Mouse (Mus musculus) yolk sac, embryonic 10.5 days (tissue): ENCODE results near the gene Lypd3.
"Not testable (repeated sequence)": the region's sequence is repeated elsewhere in the genome, so short reads cannot be mapped to it uniquely, and the experiment has no call there.

Experiments used
- DNase-seq: peaks from one replicate; pipeline ENCODE4 v3.0.0-alpha.2; 2017; ENCODE audit warnings: low spot score

Lypd3 gene

DNA sequence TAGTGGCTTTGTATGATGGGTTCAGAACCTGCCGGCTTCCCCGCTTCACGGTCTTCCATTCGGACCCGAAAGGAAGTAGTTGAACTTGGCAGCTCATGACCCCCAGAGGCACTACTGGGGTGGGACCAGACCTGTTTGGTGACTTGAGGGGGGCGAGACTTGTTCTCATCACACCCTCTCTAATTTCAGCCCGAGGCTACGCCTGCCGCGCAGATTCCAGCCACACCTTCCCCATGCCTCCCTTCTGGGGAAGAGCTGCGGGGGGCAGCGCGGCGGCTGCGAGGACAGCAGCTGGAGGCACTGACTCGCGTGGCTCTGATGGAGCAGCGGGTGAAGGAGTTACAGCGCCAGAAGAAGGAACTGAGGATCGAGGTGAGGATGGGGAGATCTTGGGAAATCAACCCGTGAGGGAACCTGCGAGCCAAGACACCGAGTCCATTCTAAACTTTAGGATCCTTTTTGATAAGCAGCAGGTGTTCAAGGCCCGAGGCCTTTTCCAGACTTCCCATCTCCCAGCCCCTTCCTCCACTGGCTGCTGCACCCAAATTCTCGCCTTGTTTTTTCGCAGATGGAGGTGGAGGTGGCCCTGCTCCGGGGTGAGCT is 23.9 kb upstream of the Lypd3 start:
- DNase-seq = no peak

DNA sequence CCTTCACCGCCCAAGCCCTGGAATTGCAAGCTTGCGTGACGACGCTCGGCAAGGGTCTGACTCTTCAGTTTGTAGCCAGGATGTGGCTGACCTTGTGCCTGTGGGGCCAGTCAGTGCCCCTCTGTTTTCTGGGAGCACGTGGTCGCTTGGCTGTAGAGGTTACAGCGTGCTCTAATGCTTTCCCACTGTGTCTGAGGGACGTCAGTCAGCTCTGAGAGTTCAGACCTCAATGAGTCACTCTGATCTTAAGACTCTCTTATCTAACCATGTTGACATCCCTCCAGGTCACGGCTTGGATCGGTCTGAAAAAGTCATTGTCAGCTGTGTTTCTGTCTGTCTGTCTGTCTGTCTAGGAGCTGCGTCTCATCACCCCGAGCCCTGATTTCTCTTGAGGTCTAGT is 21.5 kb upstream of the Lypd3 start:
- DNase-seq = peak; percentile 26

- no peak for DNase-seq
These were observed 18.6 kb upstream of the Lypd3 start for GRCm38 (mm10) chr7:24617763-24618162.

DNA sequence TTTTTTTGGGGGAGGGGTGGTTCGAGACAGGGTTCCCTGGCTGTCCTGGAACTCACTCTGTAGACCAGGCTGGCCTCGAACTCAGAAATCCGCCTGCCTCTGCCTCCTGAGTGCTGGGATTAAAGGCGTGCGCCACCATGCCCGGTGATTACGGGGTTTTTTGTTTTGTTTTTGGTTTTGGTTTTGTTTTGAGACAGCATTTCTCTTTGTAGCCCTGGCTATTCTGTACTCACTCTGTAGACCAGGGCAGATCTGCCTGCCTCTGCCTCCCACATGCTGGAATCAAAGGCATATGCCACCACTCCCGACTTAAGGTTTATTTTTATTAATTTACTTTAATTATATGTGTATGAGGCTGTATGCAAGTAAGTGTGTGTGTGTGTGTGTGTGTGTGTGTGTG is 18.0 kb upstream of the Lypd3 start:
- not testable (repeated sequence) for DNase-seq

DNA sequence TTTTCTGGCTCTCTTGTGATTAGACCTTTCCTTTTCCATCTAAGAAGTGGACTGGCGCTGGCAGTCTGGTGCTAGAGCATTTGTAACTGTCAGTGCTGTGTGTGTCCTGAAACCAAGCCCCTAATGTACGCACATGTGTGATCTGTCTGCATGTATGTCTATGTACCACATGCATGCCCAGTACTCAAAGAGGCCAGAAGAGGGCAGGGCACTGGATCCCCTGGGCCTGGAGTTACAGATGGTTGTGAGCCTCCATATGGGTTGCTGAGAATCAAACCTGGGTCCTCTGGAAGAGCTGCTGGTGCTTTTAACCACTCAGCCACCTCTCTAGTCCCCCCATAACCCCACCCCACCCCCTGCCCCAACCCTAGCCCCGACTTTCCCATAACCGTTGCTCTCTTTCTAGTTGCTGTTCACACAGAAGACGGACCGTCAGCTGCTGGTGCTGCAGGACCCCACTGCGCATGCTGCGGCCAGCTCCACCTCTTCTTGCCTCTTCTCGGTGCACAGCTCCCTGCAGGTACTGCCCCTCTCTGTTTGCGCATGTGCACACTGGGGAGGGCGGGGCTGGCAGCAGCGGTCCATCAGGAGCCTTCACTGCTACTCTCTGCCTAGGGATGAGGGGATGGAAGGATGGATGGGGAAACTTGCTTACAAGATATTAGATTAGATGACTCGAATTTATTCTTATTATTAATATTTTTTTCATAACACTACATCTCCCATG is 16.5 kb upstream of the Lypd3 start:
- no peak for DNase-seq

GRCm38 (mm10) chr7:24621193-24621592 is 15.2 kb upstream of the Lypd3 start:
- DNase-seq = no peak

DNA sequence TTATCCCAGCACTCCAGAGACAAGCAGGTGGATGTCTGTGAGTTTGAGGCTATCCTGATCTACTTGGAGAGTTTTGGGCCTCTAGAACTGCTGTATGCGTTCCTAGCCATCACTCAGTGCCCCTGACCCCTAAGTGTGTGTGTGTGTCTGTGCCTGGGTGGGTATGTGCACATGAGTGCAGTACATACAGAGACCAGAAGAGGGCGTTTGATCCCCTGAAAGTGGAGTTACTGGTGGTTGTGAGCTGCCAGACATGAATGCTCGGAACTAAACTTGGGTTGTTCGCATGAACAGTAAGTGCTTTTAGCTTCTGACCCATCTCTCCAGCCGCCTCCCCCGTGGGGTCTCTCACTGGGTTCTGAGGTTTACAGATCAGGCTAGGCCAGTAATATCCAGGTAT is 13.4 kb upstream of the Lypd3 start:
- DNase-seq = no peak

DNA sequence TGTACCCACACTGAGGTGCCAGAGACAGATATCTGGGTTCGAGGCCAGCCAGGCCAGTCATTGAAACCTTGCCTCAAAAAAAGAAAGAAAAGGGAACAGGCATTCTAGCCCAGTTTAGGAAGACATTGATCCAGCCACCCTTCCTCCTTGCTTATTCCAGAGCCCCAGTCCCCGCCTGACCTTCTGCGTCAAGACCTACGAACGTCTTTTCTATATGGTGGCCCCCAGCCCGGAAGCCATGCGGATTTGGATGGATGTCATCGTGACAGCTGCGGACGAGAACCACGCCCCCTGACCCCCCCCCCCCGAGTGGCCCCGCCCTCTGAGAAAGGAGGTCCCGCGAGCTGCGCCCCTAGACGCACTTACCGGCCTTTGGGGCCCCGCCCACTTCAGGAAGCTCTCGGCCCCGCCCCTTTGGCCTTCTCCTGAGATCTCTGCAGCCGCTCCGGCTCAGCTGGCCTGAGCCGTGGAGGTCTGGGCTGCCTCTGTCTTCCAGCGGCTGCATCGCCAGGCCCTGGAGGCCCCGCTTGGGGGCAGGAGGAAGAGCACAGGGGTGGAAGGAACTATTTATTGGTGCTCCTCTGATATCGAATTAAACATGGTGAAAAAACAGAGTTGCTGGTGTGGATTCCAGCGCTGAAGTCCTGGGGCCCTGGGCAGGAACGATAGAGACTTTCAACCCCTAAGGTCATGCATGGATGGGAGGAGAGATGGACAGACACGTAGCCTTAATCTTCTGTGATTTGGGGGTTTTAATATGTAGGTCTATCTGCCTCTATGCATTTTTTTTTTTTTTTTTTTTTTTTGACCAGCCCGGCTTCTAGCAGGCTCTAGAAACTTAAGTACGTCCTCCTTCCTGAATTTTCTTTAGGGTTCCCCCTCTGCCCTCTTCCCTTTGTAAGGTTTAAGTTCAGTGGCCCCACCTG is 7.4 kb upstream of the Lypd3 start:
- peak; percentile 85 for DNase-seq

DNA sequence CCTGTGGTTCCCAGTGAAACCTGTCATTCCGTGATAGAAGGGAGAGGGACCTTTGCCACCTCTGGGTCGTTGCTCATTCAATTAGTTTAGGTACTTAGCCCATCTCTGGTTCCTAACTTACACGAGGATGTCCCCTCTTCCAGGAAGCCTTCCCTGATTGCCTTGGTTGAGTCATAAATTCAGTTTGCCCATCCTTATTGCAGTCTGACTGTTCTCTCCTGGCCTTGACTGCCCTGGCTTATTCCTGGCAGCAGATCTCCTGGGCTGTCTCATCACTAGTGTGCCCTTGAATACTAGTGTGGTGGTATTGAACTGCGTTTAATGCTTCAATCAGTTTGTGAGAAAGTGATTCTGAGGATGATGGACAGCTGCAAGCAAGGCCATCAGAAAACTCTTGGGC is 6.7 kb upstream of the Lypd3 start:
- DNase-seq = no peak

DNA sequence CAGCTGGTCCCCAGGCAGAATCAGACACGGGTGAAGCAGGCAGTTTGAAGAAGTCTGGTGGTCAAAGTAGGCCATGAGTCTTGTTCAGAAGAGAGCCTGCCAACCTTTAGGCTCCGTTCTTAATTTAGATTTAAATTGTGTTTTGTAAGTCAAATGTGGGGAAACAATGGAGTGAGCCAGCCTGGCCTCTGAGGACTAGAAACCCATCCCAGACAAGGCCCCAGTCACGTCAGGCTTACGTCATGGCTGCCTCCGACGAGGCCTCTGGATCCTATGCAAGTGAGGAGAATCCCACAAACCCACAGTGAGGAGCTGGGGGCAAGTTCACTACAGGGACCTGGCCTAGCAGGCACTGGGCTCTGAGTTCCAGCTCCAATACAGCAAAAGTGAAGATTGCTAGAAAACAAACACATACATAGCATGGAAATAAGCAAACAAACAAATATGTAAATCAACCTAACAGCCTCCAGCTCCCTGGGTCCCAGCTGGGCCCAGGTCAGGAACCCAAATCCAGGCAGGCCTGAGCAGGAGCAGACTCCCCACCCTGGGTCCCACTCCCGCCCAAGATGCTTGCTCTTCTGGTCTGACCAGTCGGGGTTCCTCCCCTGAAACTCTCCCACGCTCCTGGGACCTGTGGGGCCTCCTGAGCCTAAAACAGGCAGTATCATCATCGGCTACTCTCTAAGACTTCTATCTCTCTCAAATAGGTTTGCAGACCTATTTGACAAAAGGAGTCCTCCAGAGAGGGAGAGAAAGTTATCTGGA is 6.1 kb upstream of the Lypd3 start:
- DNase-seq = no peak

DNA sequence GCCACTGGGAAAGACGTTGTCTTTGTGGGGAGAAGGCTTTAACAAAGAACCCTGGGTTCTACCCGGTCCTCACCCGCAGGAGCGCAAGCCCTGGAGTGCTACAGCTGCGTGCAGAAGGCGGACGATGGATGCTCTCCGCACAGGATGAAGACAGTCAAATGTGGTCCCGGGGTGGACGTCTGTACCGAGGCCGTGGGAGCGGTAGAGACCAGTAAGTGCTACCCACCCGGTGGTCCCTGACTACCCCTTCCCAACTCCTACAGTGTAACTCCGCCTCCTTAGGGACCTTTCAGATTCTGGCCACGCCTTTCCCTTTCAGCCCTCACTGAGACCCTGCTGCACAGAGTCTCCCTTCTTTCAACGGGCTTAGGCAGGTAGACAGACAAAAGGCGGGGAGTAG is 696 bp downstream of the Lypd3 start:
- DNase-seq = no peak

DNA sequence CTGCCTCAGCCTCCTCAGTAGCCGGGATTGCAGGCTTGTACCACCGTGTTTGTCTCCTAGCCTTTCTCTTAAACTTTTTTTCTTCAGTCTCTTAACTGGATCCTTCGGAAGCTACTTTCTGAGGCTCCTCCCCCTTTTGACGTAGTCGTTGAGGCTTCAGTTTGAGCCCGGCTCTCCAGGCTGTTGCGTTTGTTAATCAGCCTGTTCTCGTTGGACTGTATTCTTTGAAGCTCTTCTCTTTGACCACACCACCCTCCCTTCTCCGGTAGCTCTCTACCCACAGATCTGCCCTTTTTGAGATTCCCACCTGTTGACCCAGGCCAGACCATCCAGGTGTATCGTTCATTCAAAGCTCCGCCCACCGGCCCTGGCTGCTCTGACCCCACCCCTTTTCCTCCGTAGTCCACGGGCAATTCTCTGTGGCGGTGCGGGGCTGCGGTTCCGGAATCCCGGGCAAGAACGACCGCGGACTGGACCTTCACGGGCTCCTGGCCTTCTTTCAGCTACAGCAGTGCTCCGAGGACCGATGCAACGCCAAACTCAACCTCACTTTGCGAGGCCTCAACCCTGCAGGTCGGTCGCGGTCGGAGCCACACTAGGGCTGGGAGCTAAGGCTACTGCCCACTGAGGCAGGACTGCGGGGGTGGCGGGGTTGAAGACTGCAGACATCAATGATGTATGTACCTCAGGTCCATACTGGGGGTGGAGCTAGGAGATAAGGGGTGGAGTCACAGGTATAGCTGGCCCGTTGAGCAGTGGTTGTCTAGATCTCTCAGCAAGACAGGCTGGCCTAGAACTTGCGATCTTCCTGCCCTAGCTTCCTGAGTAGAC is 1.9 kb downstream of the Lypd3 start:
- peak; percentile 21 for DNase-seq

- no peak for DNase-seq
These were observed 4.1 kb downstream of the Lypd3 start for GRCm38 (mm10) chr7:24640450-24640849.

DNA sequence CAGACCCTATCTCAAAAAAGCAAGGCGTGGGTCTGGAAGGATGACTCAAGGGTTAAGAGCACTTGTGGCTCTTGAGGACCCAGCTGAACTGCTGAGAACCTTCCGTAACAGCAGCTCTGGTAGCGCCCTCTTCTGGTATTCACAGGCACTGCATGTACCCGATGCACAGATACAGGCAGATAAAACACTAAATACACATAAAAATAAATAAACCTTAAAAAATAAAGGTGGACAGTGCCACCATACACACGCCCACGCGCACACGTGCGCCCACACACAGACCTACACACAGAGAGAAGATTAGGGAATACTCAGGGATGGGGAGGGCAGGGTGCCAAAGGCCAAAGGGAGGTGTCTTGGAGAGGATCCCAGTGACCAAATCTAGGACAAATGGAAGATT is 6.1 kb downstream of the Lypd3 start:
- DNase-seq = no peak

- no peak for DNase-seq
These were observed 8.1 kb downstream of the Lypd3 start for GRCm38 (mm10) chr7:24644492-24644891.

DNA sequence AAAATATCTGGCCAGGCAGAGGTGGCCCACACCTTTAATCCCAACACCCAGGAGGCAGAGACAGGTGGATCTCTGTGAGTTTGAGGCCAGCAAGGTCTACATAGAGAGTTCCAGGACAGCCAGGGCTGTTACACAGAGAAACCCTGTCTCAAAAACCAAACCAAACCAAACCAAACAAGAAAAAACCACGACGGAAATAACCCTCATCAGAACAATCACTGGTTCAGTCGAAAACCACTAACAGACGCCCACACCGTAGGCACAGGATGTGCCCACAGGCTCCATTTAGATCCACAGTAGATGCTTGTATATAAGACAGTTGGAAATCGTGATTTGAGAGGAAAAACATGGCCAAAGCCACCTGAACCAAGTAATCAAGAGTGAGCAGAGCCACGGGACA is 8.6 kb downstream of the Lypd3 start:
- no peak for DNase-seq

DNA sequence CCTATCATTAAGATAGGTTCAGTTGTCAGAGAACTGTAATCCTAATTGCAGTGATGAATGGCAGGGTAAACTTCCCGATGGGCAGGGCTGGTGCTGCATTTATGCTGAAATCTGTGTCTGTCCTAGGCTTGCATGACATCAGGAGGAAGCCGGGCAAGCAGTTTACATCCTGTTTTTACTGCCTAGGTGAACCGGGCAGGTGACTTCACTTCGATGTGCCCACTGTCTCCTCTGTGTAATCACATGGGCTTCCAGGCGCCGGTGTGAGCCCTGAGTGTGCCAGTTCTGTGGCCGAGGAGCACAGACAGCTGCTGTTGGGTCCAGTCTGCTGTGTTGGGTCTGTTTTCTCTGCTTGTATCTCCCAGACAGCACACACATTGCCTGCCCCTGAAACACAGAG is 10.1 kb downstream of the Lypd3 start:
- no peak for DNase-seq

GRCm38 (mm10) chr7:24653681-24654080 is 17.3 kb downstream of the Lypd3 start:
- peak; percentile 38 for DNase-seq

DNA sequence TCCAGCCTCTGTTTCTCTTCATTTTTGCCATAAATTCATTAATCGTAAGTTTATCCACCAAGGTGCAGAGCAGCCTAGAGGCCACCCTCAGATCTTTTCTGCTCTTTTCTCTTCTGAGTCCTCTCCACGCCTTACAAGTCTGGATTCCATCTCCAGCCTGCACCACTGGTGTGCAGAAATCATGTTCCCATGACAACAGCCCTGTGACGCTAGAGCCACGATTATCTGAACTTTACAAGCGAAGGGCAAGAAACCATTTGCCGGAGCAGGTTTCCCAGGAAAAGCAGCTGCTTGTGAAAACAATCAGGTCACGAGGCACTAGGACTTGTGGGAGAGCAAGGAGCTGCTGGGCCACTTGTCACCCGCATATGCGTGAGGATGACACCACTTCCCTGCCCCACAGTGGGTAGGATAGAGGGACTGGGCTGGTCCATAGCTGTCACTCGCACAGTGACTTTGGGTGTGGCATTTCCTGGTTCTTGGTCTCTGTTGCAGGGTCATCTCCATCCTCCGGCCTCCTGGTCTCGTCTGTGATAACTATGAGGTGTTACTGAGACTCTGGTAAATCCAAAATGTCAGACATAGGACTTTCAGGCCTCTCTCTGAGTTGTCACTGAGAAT is 23.5 kb downstream of the Lypd3 start:
- DNase-seq = no peak

GRCm38 (mm10) chr7:24661118-24661904 is 25.0 kb downstream of the Lypd3 start:
- DNase-seq = no peak
